Mouse (Mus musculus) bone marrow, adult 2 months (tissue): Measurements from ENCODE around the gene Pld1. TPM values are rescaled to one million over a fixed set of nuclear protein-coding genes. Genes with fewer than 3 reads are reported as not detected.
"Not testable (repeated sequence)": the region's sequence is repeated elsewhere in the genome, so short reads cannot be mapped to it uniquely, and the experiment has no call there.

Source experiments
- H3K27ac ChIP-seq: fragments of 200-500 bp; 2 replicates; pipeline ENCODE4 v1.5.1; 2012; ENCODE audit warnings: low read depth, mild to moderate bottlenecking, control low read depth, inconsistent platforms, low read length; ENCODE audit not compliant: control insufficient read depth, poor library complexity, insufficient read depth
- H3K4me1 ChIP-seq: fragments of 200-500 bp; 2 replicates; pipeline ENCODE4 v1.6.1; 2011; ENCODE audit warnings: low read length; ENCODE audit not compliant: control insufficient read depth, insufficient read depth
- H3K4me3 ChIP-seq: fragments of 200-500 bp; replicated peaks from 2 replicates; pipeline ENCODE3; 2011; ENCODE audit warnings: mild to moderate bottlenecking, low read depth, low read length, control low read depth; ENCODE audit not compliant: control insufficient read depth
- CTCF ChIP-seq: fragments of 200-500 bp; IDR thresholded peaks from 2 replicates; pipeline ENCODE4 v1.5.1; 2011; ENCODE audit warnings: low read length, control low read depth; ENCODE audit not compliant: control insufficient read depth, insufficient read depth
- POLR2A ChIP-seq: fragments of 200-500 bp; IDR thresholded peaks from 2 replicates; pipeline ENCODE4 v1.6.1; 2011; ENCODE audit warnings: low read depth, mild to moderate bottlenecking, control low read depth, low read length, borderline replicate concordance; ENCODE audit not compliant: control insufficient read depth
- WGBS: fragments of 180-500 bp; shearing (Covaris S2); methylation state at CpG from one replicate; pipeline ENCODE4 v1.1.7; 2018; 5-methylcytosine and 5-hydroxymethylcytosine counted together
- polyA plus RNA-seq: library from polyadenylated mRNA; stranded (reverse); fragments of >200 nt; gene quantifications from 2 replicates; pipeline ENCODE4 v1.2.4, GENCODE M21; 2011; ENCODE audit warnings: low replicate concordance; ENCODE audit not compliant: missing spikeins, insufficient read depth, insufficient read length

Gene Pld1
- polyA plus RNA-seq, 1 experiment: 5.7 TPM

GRCm38 (mm10) chr3:27937144-27938110 lies 1.1 kb upstream of the Pld1 start:
- WGBS: 64% methylated on average over 13 of the region's 13 CpGs
- H3K4me1 ChIP-seq: no peaks in the 10 kb centered on the region; the same call in 1 of the 2 replicates
- no peak overlapping the region; the same call in 1 of the 2 replicates for H3K27ac ChIP-seq
- TF ChIP-seq POLR2A (no peak), CTCF (no peak)
- H3K4me3 ChIP-seq: no peak overlapping the region

- Histone ChIP-seq H3K4me3 (no peak overlapping the region), H3K4me1 (no peaks in the 10 kb centered on the region; the same call in 1 of the 2 replicates), H3K27ac (no peak overlapping the region)
- TF ChIP-seq CTCF (no peak), POLR2A (no peak)
- WGBS: 71% methylated on average over 3 of the region's 3 CpGs
Measured at GRCm38 (mm10) chr3:27941634-27942033, 3.1 kb downstream of the Pld1 start.

GRCm38 (mm10) chr3:27942991-27943390 lies 4.5 kb downstream of the Pld1 start:
- 79% methylated on average over 7 of the region's 7 CpGs for WGBS
- Histone ChIP-seq H3K4me3 (no peak overlapping the region), H3K4me1 (no peaks in the 10 kb centered on the region), H3K27ac (no peak overlapping the region)
- TF ChIP-seq POLR2A: no peak
- no peak for TF ChIP-seq CTCF

- 74% methylated on average over 2 of the region's 2 CpGs for WGBS
- H3K4me3 ChIP-seq, H3K27ac ChIP-seq, H3K4me1 ChIP-seq: not testable (repeated sequence)
Measured at GRCm38 (mm10) chr3:27945397-27945796, 6.9 kb downstream of the Pld1 start.

GRCm38 (mm10) chr3:27949175-27949872 lies 10.8 kb downstream of the Pld1 start:
- H3K27ac ChIP-seq: no peak overlapping the region
- H3K4me1 ChIP-seq: no peaks in the 10 kb centered on the region
- H3K4me3 ChIP-seq: no peak overlapping the region
- TF ChIP-seq POLR2A (no peak), CTCF (no peak)
- WGBS: 78% methylated on average over 5 of the region's 5 CpGs

- WGBS: 80% methylated on average over 6 of the region's 6 CpGs
- TF ChIP-seq POLR2A (no peak), CTCF (no peak)
- Histone ChIP-seq H3K4me1 (no peaks in the 10 kb centered on the region), H3K27ac (no peak overlapping the region), H3K4me3 (no peak overlapping the region)
Measured at GRCm38 (mm10) chr3:27949873-27950250, 11.4 kb downstream of the Pld1 start.

- 81% methylated on average over 2 of the region's 2 CpGs for WGBS
- TF ChIP-seq POLR2A (no peak), CTCF (no peak)
Measured at GRCm38 (mm10) chr3:27950726-27951125, 12.2 kb downstream of the Pld1 start.

GRCm38 (mm10) chr3:27951721-27952120 lies 13.2 kb downstream of the Pld1 start:
- TF ChIP-seq POLR2A: no peak
- TF ChIP-seq CTCF: no peak
- H3K4me3 ChIP-seq: no peak overlapping the region
- H3K4me1 ChIP-seq: no peaks in the 10 kb centered on the region
- H3K27ac ChIP-seq: no peak overlapping the region
- 83% methylated on average over 4 of the region's 4 CpGs for WGBS

More at GRCm38 (mm10) chr3:27950726-27951125, 12.2 kb downstream of the Pld1 start:
- no peaks in the 10 kb centered on the region for H3K4me1 ChIP-seq
- no peak overlapping the region for H3K4me3 ChIP-seq
- no peak overlapping the region for H3K27ac ChIP-seq
